In the genomic region with DNA sequence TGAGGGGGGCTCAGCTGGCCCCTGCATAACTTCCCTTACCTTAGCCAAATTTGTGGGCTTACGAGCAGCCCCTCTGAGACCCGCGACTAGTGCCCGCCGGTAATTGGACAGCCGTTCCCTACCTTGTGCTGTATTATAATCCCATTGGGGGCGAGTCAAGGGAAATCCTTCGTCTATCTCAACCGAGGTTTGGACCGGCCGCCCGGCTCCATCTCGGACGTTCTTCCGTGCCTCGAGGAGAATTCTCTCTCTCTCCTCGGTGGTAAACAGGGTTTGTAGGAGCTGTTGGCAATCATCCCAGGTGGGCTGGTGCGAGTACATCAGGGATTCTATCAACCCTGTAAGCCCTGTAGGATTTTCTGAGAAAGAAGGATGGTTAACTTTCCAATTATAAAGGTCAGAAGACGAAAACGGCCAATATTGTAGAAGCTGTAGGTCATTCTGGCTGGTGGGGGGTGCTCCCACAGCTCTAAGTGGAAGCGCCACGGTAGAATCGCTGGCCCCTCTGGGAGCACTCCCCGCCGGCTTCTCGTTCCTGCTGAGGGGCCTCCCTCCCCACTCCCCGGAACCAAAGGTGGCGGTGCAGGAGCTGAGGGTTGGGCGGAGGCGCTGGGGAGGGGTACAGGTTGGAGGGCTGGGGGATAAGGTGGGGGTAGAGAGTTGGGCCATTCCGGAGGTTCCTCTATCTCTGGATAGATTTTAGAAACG, we compare ENCODE assay signal across 8 mouse cellular contexts.
A peak's percentile ranks its signal among the peaks of the same experiment; 100 is the strongest.
DNase-seq lines count a peak whose midpoint lies in the region; ATAC-seq and TF ChIP-seq lines count a peak whose summit lies in the region.

No protein-coding gene starts in this region.

- WGBS in kidney, adult 2 months: 55% methylated on average over 32 of the region's 32 CpGs
- WGBS in limb, embryonic 13.5 days: 66% methylated on average over 32 of the region's 32 CpGs

- H3K9ac ChIP-seq in limb, embryonic 13.5 days: no peak overlapping the region

- ATAC-seq in limb, embryonic 13.5 days (ENCODE audit: low FRiP score, low read depth): peak; percentile 37

- H3K27ac ChIP-seq in kidney, adult 2 months (ENCODE audit: insufficient read depth, low read depth, low read length): no peak overlapping the region
- H3K27ac ChIP-seq in limb, embryonic 13.5 days: no peak overlapping the region

- peaks cover 69% of the 10 kb centered on the region for H3K9me3 ChIP-seq in limb, embryonic 13.5 days

- DNase-seq in kidney, adult 2 months: peak; percentile 1
- no peak for DNase-seq in kidney, adult 11 months
- DNase-seq in T-cell, adult 2 months (ENCODE audit: low spot score): peak; percentile 2
- DNase-seq in gastrocnemius, postnatal 25 days: peak; percentile 7
- peak; percentile 39 for DNase-seq in neural tube, embryonic 10.5 days (ENCODE audit: extremely low spot score, low spot score)
- DNase-seq in layer of hippocampus, adult 9-10 months (ENCODE audit: low spot score): no peak
- DNase-seq in cerebellum, adult 11 months: no peak

- H3K27me3 ChIP-seq in kidney, adult 2 months (replicated peaks; ENCODE audit: control insufficient read depth, insufficient read depth, low read length): no peaks in the 10 kb centered on the region
- H3K27me3 ChIP-seq in limb, embryonic 13.5 days: peaks cover 27% of the 10 kb centered on the region

- no peak for TF ChIP-seq CTCF in kidney, adult 2 months (conservative IDR thresholded peaks at IDR 0.05; ENCODE audit: insufficient read depth, insufficient read length, low read depth, low read length)

- no peak for TF ChIP-seq POLR2A in kidney, adult 2 months (IDR thresholded peaks at IDR 0.05; ENCODE audit: low read depth, low read length)

- no peaks in the 10 kb centered on the region for H3K4me1 ChIP-seq in kidney, adult 2 months (ENCODE audit: control insufficient read depth, insufficient read depth, low read length)
- H3K4me1 ChIP-seq in limb, embryonic 13.5 days: no peaks in the 10 kb centered on the region

- no peak overlapping the region for H3K4me3 ChIP-seq in kidney, adult 2 months (ENCODE audit: insufficient read depth, low read depth, low read length)
- H3K4me3 ChIP-seq in limb, embryonic 13.5 days: 0 out of 2 replicates have a peak overlapping the region, but pooled peaks have one; percentile 0

- H3K4me2 ChIP-seq in limb, embryonic 13.5 days (replicated peaks): no peak overlapping the region

- H3K36me3 ChIP-seq in kidney, adult 2 months (ENCODE audit: control insufficient read depth, insufficient read depth, low read length): no peaks in the 10 kb centered on the region
- peaks cover 59% of the 10 kb centered on the region for H3K36me3 ChIP-seq in limb, embryonic 13.5 days

Comparison
In these comparisons a context has a peak if more than half of its experiments do, and no peak if none do; other contexts are left out.
1. DNase-seq: peak in kidney, adult 2 months (single experiment), T-cell, adult 2 months (single experiment), gastrocnemius, postnatal 25 days (single experiment) and neural tube, embryonic 10.5 days (single experiment); none in kidney, adult 11 months (single experiment), layer of hippocampus, adult 9-10 months (single experiment) and cerebellum, adult 11 months (single experiment).